Mouse (Mus musculus): Measurements from ENCODE around the gene Tmem106a. TPM values are rescaled to one million over a fixed set of nuclear protein-coding genes. Genes with fewer than 3 reads are reported as not detected.
A peak's percentile ranks its signal among the peaks of the same experiment; 100 is the strongest.
"Not testable (repeated sequence)": the region's sequence is repeated elsewhere in the genome, so short reads cannot be mapped to it uniquely, and the experiment has no call there.

The Tmem106a gene
- total RNA-seq, 2 experiments from 2014 or later = 1.3 to 2.7 TPM

DNA sequence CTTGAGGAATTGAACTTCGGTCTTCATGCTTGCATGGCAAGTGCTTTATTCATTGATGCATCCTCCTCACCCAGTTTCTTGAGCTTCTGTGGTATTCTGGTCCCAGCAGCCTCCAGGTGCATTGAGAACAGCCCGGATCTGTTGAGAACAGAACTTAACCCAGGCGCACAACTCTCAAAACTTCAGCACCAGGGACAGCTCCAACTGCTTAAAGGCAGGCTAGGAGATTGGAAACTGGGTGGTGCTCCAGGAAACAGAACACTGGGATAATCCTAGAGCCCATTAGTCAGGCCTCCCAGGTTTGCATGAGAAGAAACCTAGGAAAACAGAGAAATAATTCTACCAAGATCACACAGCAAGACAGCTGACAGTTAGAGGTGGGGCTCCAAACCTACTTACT, 20.4 kb downstream of the Tmem106a start:
- no peak for DNase-seq

DNA sequence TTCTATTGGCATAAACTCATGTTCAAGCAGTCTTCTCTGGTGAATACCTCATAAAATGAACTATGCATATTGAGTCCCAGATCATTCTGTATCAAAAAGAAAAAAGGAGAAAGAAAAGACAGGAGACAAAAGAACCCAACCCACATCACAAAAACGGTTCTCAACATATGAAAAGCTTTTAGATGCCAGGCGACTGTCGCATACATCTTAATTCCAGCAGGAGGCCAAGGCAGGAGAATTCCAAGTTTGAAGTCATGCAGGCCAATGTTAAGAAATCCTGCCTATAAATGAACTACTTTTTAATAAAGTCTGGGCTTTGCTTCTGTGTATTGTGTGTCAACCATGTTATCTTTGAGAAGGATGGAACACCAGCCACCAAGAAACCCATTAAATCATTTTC, 22.1 kb downstream of the Tmem106a start:
- no peak for DNase-seq

DNA sequence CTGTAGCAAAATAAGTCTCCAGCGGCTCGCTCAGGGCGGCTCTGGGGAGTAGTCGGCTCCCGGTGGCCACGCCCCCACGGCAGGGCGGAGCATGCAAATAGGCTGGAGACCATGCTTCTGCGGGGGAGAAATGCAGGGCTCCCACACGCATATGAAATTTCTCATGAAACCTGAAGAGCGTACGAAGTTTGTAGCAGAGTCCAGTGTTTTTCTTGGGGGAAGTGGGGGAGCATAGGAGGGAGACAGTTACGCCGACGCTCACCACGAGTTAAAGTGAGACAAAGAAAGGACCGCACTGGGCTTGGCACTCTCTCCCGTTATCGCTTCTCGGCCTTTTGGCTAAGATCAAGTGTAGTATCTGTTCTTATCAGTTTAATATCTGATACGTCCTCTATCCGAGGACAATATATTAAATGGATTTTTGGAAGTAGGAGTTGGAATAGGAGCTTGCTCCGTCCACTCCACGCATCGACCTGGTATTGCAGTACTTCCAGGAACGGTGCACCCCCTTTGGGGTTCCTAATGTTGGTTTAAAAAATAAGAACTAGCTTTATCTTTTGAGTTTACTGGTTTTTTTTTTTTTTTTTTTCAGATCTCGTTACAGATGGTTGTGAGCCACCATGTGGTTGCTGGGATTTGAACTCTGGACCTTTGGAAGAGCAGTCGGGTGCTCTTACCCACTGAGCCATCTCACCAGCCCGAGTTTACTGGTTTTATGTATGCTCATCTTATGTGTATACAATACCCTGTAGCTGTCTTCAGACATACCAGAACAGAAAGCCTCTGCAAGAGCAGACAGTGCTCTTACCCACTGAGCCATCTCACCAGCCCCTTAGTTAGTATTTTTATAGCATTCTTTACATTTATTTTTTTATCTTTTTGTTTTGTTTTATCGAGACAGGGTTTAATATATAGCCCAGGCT, 22.8 kb downstream of the Tmem106a start:
- peak; percentile 28 to 32 for DNase-seq

DNA sequence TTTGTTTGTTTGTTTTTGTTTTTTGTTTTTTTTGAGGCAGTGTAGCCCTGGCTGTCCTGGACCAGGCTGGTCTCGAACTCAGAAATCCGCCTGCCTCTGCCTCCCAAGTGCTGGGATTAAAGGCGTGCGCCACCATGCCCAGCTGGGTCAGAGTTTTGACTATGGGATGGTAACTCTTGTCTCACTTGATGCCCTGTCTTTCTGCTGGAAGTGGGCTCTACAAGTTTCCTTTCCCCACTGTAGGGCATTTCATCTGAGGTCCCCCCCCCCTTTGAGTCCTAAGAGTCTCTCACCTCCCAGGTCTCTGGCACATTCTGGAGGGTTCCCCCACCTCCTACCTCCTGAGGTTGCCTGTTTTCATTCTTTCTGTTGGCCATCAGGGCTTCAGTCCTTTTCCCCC, 25.1 kb downstream of the Tmem106a start:
- DNase-seq = not testable (repeated sequence)

DNA sequence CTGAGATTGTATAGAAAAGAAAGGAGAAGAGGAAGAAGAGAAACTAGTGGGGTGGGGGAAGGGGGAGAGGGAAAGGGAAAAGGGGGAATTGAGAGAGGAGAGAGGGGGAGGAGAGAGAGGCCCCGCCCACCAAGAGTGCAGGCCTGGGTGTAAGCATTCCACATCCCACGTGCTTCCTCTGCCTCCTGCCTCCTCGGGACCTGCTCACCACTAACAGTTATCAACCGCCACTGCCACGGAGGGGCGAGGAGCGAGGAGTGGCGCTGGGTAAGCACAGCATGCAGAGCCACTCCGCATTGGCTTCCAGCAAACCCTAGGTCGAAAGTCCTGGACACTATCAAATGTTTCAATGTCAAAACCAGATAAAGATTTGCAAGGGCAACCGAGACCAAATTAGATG, 28.4 kb downstream of the Tmem106a start:
- DNase-seq = no peak

DNA sequence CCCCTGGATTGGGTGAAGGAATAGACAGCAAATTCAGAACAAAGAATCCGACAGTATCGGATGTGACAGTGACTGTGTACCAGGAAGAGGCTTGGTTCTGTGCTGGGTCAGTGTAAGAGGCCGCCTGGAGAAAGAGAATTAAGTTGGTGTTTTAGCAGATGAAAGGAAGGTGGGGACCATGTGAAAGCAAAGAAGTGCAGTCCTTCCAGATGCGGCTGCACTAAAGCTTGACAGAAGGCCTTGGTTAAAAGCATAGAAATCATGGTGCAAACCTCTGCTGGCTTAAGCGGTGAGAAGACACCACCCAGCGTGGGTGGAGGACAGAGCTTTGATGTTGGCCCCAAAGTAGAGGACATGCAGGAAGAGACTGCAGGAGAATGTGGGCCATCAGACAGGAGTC, 31.6 kb downstream of the Tmem106a start:
- no peak for DNase-seq

DNA sequence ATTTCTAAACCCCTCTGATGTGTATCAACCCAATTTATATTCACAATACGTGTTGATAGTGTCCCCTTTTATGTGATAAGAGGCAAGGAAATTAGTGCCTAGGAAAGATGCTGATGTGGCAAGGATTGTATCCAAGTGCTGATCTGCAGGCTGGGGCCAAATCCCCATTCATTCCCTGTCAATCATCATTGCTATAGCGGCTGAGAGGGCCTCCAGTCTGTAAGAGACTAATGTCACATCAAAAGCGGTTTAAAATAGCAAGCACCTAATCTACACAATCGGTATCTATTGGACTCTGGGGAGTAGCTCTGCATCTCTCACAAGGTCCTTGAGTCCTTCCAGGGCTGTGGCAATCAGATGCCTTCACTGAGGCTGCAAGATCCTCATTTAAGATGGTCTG, 32.1 kb downstream of the Tmem106a start:
- no peak for DNase-seq

DNA sequence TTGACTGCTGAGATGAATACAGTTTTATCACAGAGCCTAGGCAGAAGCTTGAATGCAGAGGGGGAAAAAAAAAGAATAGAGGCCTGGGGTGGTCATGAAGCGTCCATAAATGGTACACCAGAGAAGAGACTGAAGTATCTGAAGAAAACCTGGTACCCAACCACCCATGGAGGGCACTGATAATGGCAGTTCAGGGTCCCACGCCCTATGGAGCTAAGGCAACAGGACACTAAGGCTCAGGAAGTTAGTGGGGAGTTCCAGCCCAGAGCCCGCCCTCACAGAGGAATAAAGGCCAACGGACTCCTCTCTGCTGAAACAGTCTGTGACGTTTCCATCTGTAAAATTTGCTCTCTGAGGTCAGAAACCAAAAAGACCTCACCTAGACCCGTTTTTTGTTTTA, 33.3 kb downstream of the Tmem106a start:
- no peak for DNase-seq

DNA sequence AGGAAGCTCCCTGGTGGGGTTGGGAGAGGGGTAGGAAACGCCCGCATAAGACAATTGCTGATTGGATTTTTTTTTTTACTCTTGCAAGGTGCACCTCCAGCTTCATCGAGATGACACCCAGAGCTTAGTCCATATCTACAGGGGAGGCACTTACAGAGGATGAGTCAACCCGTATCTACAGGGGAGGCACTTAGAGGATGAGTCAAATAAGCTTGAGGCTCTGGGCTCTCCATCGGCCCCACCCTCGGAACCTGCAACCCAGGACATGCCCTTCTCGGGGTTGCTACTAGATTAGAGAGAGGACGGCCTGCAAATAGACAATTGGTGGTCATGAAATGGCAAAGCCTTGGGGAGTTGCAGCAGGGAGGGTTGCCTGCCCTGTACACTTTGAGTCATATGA, 34.1 kb downstream of the Tmem106a start:
- DNase-seq = no peak

DNA sequence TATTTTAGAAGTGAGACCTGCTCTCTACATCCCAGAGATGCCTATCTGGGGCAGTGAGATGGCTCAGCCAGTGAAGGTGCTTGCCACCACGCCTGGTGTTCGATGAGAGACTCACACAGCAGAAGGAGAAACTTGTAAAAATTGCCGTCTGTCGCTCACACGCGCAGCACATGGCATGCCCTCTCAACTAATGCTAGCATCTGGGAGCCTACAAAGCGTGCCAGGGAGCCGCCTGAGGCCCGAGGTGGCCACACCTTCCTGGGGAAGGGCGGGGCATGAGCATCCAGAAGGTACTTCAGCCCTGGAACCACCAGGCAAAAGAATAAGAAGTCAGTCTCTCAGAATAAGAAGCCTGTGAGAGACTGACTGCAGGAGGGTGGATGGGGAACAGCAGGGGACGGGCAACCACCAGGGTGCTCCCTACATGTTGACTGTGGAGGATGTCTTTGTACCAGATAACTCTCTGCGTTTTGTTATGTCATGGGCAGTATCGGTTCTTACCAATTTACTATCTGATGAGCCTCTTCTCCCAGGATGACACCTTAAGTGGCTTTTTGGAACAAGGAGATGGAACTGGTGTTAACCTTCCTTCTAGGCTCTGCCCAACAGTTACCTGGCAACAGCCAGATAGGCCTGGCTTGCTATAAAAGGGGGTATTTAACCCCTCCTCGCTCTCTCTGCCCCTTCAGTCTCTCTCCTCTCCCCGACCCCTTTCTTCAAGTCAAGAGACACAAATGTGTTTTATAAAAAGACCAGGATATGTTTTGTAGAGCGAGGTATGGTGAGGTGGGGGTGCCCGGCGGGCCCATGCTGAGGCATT, 35.1 kb downstream of the Tmem106a start:
- DNase-seq = no peak

DNA sequence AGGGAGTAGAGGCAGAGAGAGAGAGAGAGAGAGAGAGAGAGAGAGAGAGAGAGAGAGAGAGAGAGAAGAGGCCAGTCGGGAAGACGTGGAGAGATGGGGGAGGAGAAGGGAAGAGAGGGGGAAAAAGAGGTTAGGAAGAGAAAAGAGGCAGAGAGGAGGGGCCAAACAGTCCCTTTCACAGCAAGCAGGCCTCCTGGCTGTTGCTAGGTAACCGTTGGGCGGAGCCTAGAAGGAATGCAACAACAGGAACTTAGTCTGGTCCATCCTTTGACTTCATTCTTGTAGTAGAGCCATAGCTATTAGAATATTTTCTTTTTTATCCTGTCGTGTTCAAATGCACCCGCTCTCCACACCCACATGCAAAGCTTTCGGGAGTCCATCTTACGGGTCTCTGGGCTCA, 35.8 kb downstream of the Tmem106a start:
- no peak for DNase-seq

DNA sequence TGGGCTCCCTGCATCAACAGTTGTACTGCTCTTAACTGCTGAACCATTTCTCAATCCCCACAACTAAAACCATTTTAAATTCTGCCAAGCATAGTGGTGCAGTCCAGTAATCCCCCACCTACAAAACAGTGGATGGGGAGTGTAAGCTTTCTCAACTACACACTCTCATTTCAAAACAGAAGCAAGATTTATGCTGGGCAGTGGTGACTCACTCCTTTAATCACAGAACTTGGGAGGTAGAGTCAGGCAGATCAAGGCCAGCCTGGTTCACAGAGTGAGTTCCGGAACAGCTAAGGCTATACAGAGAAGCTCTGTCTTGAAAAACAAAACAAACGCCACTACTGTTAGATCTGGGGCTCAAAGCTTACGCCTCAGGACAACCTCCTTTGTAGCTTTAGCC, 36.6 kb downstream of the Tmem106a start:
- no peak for DNase-seq

DNA sequence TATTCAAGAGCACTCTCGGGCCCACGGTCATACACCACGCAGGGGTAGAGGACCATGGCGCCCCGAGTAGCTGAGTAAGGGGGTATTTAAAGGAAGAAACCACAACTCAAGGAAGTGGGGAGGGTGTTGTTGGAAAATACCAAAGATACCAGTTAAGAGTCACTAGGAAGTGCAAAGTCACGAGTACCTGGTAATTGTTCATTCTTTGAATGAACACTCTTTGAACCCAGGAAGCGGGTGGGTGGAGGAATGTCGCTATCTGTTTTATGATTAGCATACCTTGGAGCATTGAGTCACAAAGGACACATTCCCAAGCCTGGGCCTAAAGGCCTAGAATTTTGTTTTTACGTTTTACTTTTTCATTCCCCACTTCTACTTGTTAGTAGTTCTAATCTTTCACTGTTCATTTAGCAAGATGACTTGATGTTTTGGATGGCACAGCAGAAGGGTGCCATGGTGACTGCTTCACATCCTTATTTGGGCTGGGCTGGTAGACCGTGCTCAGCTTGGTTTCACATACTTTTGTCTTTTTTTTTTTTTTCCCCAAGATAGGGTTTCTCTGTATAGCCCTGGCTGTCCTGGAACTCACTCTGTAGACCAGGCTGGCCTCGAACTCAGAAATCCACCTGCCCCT, 38.1 kb downstream of the Tmem106a start:
- not testable (repeated sequence) for DNase-seq

DNA sequence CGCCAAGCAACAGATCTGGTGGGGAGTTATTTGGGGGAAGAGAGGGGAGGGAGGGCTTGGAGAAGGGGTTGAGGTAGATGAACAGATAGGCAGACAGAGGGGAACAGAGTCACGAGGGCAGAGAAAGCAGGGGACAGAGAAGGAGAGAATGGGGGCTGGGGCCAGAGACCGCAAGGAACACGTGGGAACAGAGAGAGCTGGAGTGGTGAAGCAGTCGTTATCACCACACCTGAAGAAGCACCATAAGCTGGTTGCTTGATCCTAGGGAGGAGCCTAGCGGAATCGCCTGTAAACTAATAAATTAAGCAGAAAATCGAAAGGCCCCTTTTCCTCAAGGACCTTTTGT, 44.6 kb downstream of the Tmem106a start:
- DNase-seq = peak in 1 of 2 experiments; percentile 16

DNA sequence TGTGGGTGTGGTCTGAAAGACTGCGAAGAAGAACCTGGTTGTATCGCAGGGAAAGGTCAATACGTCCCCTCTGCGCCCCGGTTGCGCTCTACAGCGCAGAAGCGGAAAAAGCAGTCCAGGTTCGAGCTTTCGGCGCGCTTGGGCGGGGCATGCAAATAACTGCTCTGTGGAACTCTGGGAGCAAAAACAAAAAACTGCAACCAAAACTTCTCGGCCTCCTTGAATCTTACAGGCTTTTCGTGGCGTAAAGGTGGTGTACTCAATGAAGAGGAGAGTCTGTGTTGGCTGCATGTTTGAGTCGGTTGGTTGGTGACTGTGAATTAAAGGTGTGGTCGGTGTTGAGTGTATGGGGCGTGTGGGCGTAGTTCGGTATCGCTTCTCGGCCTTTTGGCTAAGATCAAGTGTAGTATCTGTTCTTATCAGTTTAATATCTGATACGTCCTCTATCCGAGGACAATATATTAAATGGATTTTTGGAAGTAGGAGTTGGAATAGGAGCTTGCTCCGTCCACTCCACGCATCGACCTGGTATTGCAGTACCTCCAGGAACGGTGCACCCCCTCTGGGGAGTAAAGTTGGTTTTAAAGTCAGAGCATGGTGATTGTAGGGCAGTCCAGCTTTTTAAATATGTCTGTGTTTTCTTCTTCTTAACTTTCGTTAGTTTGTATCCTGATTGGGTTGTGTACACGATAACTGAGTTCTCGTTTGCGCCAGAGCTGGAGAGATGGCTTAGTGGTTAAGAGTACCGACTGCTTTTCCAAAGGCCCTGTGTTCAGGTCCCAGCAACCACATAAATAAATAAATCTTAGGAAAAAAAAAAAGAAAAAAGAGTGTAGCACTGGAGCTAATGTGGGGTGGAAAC, 45.2 kb downstream of the Tmem106a start, which contains the start of gene Rdm1:
TSS of gene Rdm1 (plus strand) at position 201 of the 862 bp plus-strand sequence.
- DNase-seq = peak; percentile 65 to 70

DNA sequence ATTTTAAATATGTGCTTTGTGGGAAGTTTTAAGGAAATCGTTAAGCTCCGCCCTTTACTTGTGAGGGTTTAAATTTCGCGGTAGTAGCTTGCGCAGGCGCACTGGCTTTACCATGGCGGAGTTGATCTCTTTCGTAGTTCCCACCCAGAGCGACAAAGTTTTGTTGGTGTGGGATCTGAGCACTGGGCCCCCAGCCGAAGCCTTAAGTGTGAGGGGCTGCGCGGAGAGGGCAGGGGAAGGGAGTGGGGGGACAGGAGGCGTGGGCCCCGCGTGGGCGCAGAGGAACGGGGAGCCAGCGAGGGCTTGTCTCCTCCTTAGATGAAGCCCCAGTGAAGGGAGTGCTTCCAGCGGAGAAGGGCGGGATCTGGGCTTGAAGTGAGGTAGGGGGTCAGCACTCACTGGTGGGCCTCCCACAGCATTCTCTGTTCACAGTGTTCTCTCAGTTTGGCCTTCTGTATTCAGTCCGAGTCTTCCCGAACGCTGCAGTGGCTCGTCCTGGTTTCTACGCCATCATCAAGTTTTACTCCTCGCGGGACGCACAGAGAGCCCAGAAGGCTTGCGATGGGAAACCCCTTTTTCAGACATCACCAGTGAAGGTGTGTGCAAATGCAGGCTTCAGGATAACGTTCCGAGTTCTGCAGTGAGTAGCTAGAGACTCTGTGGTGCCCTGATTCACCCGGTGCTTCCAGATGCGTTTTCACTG, 46.0 kb downstream of the Tmem106a start:
- DNase-seq = peak; percentile 79 to 85

DNA sequence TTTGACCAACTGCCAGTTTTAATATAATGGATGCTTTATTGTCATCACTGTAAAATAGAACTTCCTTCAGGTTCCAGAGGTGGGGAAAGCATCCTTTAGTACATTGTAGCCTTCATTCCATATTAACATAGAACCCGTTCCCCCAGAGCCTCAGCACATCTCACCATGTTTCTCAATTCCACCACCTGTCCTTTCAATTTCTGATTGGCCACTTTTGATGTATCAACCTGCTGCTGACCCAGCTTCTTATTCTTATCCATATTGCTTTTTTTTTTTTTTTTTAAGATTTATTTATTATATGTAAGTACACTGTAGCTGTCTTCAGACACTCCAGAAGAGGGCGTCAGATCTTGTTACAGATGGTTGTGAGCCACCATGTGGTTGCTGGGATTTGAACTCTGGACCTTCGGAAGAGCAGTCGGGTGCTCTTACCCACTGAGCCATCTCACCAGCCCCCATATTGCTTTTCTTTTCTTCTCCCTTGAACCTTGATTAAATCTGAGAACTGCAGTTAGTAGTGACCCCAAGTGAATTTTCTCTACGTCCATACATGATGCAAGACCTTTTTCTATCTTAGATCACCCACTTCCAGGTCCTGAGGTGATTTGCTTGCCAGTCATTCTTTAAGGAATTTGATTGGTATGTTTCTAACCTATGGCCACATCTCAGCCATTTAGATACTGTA, 46.8 kb downstream of the Tmem106a start:
- DNase-seq = not testable (repeated sequence)

DNA sequence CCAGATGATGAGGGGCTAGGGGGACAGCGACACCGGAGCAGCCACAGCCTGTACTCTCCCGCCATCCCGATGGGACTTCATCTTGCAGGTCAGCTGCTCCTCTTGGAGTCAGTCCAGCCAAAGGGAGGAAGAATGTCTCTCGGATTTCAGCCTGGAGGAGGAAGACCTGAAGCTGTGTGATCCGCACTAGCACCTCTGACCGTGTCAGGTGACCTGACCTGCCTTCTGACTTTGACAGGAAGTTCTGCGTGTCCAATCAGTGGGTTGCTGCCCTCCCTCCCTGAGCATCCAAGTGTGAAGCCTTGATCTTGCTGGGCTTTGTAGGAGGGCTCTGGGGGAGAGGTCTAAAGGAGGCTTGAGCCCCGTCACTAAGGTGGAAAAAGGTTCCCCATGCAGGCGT, 53.6 kb downstream of the Tmem106a start:
- DNase-seq = no peak

DNA sequence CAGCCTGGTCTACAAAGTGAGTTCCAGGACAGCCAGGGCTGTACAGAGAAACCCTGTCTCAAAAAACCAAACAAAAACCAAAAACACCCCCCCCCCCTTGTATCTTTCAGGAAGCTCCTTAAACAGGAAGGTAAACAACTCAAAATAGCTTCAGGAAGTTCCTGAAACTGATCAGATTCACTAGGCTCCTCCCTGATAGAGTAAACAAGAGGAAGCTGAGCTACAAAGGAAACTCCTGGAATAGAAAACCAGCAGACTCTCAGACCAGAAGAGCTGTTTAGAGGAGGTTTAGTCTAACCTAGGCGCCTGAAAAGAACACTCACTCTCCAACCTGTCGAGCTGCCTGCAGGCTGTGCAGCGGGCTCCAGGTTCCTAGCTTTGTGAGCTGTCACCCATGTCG, 57.7 kb downstream of the Tmem106a start:
- DNase-seq = no peak

DNA sequence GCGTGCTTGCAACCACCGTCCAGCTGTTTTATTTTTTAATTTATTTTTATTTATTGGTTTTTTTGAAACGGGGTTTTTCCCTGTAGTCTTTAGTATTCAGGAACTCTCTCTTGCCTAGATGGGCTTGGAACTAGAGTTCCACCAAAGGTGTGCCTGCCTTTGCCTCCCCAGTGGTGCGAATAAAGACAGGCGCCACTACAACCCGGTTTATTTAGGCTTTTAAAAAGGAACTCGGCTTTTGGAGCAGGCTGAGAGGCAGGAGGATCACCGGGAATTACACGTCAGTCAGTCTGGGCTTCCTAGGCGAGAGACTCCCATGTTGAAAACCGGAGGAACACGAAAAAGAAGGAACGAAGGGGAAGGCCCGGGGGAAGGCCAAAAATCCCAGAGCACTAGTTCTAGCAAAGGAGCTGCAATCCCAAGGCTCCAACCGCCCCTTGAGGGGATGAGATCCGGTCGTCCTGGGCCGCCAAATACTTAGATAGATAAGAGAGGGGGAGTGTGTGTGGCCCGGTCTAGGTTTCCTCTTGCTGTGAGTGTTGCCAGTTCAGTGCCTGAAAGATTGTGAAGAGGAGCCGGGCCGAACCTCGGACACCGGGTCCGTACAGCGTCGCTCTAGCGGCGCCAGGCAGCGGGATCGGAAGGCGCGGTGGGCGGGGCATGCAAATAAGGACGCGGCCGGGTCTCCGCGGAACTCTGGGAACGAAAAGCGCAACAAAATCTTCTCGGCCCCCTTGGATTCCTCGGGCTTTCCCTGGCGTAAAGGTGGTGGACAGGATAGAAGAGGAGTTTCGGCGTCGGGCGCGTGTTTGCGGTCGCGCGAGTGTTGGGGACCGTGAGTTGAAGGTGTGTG, 59.0 kb downstream of the Tmem106a start:
- peak; percentile 74 to 78 for DNase-seq

All from layer of hippocampus, postnatal 36 days (tissue).